Mouse (Mus musculus) thymus, adult 2 months (tissue): ENCODE measurements around the gene Erp27.

Source experiments
- CTCF ChIP-seq: fragments of 200-500 bp; IDR thresholded peaks from 2 replicates; pipeline ENCODE4 v1.5.1; 2012; ENCODE audit warnings: mild to moderate bottlenecking, control low read depth, low read length, moderate library complexity, borderline replicate concordance; ENCODE audit not compliant: control insufficient read depth, poor library complexity, insufficient read depth; ENCODE audit errors: extremely low read depth
- POLR2A ChIP-seq: fragments of 200-500 bp; IDR thresholded peaks from 2 replicates; pipeline ENCODE4 v1.6.1; 2012; ENCODE audit warnings: mild to moderate bottlenecking, low read length, control low read depth, moderate library complexity; ENCODE audit not compliant: control insufficient read depth, poor library complexity, insufficient read depth; ENCODE audit errors: extremely low read depth

GRCm38 (mm10) chr6:136917885-136918284 is 4.1 kb downstream of the Erp27 start:
- TF ChIP-seq CTCF = no peak
- no peak for TF ChIP-seq POLR2A
